Mouse (Mus musculus): ENCODE data around the gene 2310009B15Rik. TPM values are rescaled to one million over a fixed set of nuclear protein-coding genes. Genes with fewer than 3 reads are reported as not detected.

Gene 2310009B15Rik
- polyA plus RNA-seq, 1 experiment: 8.6 TPM

DNA sequence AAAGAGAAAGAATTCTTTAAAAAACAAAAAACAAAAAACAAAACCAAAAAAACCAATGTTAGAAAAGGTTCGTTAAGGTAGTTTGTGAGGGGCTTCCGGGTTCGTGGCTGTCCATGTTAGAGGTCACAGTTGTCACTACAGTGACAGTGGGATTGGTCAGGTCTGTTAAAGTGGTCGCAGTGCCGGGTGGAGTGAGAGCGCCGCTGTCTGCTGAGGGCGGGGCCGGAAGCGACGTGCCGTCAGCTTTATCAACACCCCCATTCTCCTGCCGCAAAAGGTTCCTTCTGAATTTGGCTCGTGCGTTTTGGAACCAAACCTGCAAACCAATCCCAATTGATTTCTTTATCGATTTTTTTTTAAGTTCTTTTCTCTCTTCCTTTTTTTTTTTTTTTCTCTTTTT is 25.3 kb downstream of the 2310009B15Rik start:
- H3K27ac ChIP-seq (ENCODE audit: insufficient read depth, low read length): no peak overlapping the region
- H3K27me3 ChIP-seq (ENCODE audit: control insufficient read depth, insufficient read depth, low read length, poor library complexity, severe bottlenecking): peaks cover 5% of the 10 kb centered on the region
- H3K36me3 ChIP-seq (ENCODE audit: control insufficient read depth, insufficient read depth, low read length, poor library complexity, severe bottlenecking): no peaks in the 10 kb centered on the region
- H3K9me3 ChIP-seq (replicated peaks; ENCODE audit: control insufficient read depth, insufficient read depth, low read length, poor library complexity, severe bottlenecking): no peaks in the 10 kb centered on the region
- no peak overlapping the region; the same call in 1 of the 2 replicates for H3K4me3 ChIP-seq (ENCODE audit: low read depth, low read length)
- H3K9ac ChIP-seq (ENCODE audit: low read depth, poor library complexity, severe bottlenecking): no peak overlapping the region
- no peaks in the 10 kb centered on the region for H3K4me1 ChIP-seq (ENCODE audit: control insufficient read depth, insufficient read depth, low read length)
- TF ChIP-seq CTCF (IDR thresholded peaks at IDR 0.05; ENCODE audit: low read depth, low read length) (no peak), POLR2A (IDR thresholded peaks at IDR 0.05; ENCODE audit: insufficient read depth, low read length) (no peak), EP300 (IDR thresholded peaks at IDR 0.05; ENCODE audit: insufficient read depth, low read depth, low read length) (no peak)

DNA sequence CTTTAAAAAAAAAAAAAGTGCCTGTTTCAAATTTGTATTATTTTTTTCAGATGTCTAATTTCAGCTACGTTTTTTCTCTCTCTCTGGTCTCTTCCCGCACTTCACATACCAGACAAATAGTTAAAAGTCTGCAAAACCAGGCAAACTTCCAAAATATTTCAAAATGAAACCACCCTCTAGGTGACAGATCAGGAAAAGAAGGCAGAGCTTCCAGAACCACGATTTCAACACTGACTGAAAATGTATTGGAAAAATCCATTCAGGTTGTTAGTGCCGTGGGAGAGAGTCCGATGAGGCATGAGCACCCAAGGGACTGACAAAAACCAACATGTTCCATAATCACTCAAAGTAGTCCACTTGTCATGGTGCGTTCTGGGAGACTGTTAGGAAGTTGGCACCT is 29.8 kb downstream of the 2310009B15Rik start:
- no peaks in the 10 kb centered on the region for H3K36me3 ChIP-seq (ENCODE audit: control insufficient read depth, insufficient read depth, low read length, poor library complexity, severe bottlenecking)

DNA sequence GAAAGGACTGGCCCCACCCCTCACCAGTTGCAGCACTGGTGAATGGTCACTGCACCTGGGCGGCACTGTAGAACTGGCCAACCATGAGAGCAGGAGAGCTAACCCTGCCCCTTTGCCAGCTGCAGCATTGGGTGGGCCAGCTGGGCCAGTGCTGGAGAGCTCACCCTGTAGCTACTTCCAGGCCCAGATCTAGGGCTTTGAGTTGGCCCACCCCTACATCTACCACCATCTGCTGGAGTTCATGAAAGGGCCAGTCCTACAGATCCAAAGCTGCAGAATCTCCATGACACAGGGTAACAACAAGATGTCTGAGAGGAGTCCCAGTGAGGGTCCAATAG is 33.7 kb downstream of the 2310009B15Rik start:
- Histone ChIP-seq H3K27me3 (ENCODE audit: control insufficient read depth, insufficient read depth, low read length, poor library complexity, severe bottlenecking) (no peaks in the 10 kb centered on the region), H3K9ac (ENCODE audit: low read depth, poor library complexity, severe bottlenecking) (no peak overlapping the region), H3K27ac (ENCODE audit: insufficient read depth, low read length) (no peak overlapping the region), H3K9me3 (replicated peaks; ENCODE audit: control insufficient read depth, insufficient read depth, low read length, poor library complexity, severe bottlenecking) (no peaks in the 10 kb centered on the region), H3K4me3 (ENCODE audit: low read depth, low read length) (no peak overlapping the region), H3K36me3 (ENCODE audit: control insufficient read depth, insufficient read depth, low read length, poor library complexity, severe bottlenecking) (no peaks in the 10 kb centered on the region), H3K4me1 (ENCODE audit: control insufficient read depth, insufficient read depth, low read length) (no peaks in the 10 kb centered on the region)
- TF ChIP-seq EP300 (IDR thresholded peaks at IDR 0.05; ENCODE audit: insufficient read depth, low read depth, low read length) (no peak), CTCF (IDR thresholded peaks at IDR 0.05; ENCODE audit: low read depth, low read length) (no peak), POLR2A (IDR thresholded peaks at IDR 0.05; ENCODE audit: insufficient read depth, low read length) (no peak)

More for the DNA sequence above, 29.8 kb downstream of the 2310009B15Rik start:
- no peaks in the 10 kb centered on the region for H3K27me3 ChIP-seq (ENCODE audit: control insufficient read depth, insufficient read depth, low read length, poor library complexity, severe bottlenecking)
- no peak overlapping the region for H3K9ac ChIP-seq (ENCODE audit: low read depth, poor library complexity, severe bottlenecking)
- H3K27ac ChIP-seq (ENCODE audit: insufficient read depth, low read length): no peak overlapping the region
- no peak for TF ChIP-seq POLR2A (IDR thresholded peaks at IDR 0.05; ENCODE audit: insufficient read depth, low read length)
- no peak for TF ChIP-seq EP300 (IDR thresholded peaks at IDR 0.05; ENCODE audit: insufficient read depth, low read depth, low read length)
- TF ChIP-seq CTCF (IDR thresholded peaks at IDR 0.05; ENCODE audit: low read depth, low read length): no peak
- H3K9me3 ChIP-seq (replicated peaks; ENCODE audit: control insufficient read depth, insufficient read depth, low read length, poor library complexity, severe bottlenecking): no peaks in the 10 kb centered on the region
- no peaks in the 10 kb centered on the region for H3K4me1 ChIP-seq (ENCODE audit: control insufficient read depth, insufficient read depth, low read length)
- no peak overlapping the region for H3K4me3 ChIP-seq (ENCODE audit: low read depth, low read length)

DNA sequence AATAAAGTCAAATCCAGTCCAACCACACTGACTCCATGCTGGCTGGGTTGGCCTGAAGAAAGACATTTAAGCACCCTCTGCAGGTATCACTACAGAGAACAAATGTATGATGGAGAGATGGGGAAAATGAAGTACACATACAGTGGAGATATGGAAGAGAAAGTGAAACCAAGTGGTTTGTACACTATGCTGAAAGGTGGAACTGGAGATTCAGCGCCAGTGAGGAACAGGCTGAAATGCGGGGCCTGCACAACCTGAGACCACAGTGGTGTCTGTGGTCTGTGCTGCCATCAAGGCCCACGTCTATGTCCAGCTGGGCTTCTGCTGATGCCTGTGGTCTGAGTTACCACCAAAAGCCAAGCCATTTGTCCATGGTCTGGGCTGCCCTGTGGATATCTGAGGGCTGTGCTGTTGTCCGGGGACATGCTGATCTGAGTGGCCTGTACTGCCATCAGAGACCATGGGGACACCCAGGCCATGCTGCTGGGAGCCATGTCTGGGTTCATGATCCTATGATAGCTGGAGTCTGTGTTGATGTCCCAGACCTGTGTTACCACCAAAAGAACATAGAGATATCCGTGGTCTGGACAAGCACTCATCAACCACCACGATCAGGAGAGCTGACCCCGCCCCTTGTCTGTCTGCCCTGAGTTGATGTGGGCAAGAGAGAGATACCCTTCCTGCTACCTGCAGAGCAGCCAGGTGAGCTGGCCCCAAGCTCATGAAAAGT is 34.2 kb downstream of the 2310009B15Rik start:
- no peaks in the 10 kb centered on the region for H3K36me3 ChIP-seq (ENCODE audit: control insufficient read depth, insufficient read depth, low read length, poor library complexity, severe bottlenecking)
- H3K4me1 ChIP-seq (ENCODE audit: control insufficient read depth, insufficient read depth, low read length): no peaks in the 10 kb centered on the region
- no peak overlapping the region for H3K4me3 ChIP-seq (ENCODE audit: low read depth, low read length)
- TF ChIP-seq POLR2A (IDR thresholded peaks at IDR 0.05; ENCODE audit: insufficient read depth, low read length) (no peak), EP300 (IDR thresholded peaks at IDR 0.05; ENCODE audit: insufficient read depth, low read depth, low read length) (no peak), CTCF (IDR thresholded peaks at IDR 0.05; ENCODE audit: low read depth, low read length) (no peak)
- H3K27ac ChIP-seq (ENCODE audit: insufficient read depth, low read length): no peak overlapping the region
- H3K27me3 ChIP-seq (ENCODE audit: control insufficient read depth, insufficient read depth, low read length, poor library complexity, severe bottlenecking): no peaks in the 10 kb centered on the region
- no peaks in the 10 kb centered on the region for H3K9me3 ChIP-seq (replicated peaks; ENCODE audit: control insufficient read depth, insufficient read depth, low read length, poor library complexity, severe bottlenecking)
- no peak overlapping the region for H3K9ac ChIP-seq (ENCODE audit: low read depth, poor library complexity, severe bottlenecking)

Other genes starting within 250 kb of the 2310009B15Rik start
- gene Nek7, start 236.7 kb downstream of the 2310009B15Rik start, polyA plus RNA-seq (2011; ENCODE audit: insufficient read depth, insufficient read length, low read depth, missing spikeins): 29.6 and 30.6 TPM in 2 replicates
- gene Lhx9, start 8.3 kb downstream of the 2310009B15Rik start, polyA plus RNA-seq (2011; ENCODE audit: insufficient read depth, insufficient read length, low read depth, missing spikeins): 0.43 and 0.48 TPM in 2 replicates
- 25.8 and 29.1 TPM in 2 replicates for gene Dennd1b, start 106.6 kb upstream of the 2310009B15Rik start, polyA plus RNA-seq (2011; ENCODE audit: insufficient read depth, insufficient read length, low read depth, missing spikeins)

All from ES-Bruce4 (cell line).